Mouse (Mus musculus): Measurements from ENCODE around the gene Cpeb3. TPM values are rescaled to one million over a fixed set of nuclear protein-coding genes. Genes with fewer than 3 reads are reported as not detected.

The Cpeb3 gene
- total RNA-seq, 2 experiments from 2014 or later: 59.2 to 64.4 TPM

- no peak for DNase-seq (ENCODE audit: low spot score)
Observed at GRCm38 (mm10) chr19:37032364-37032763, 176.0 kb downstream of the Cpeb3 start.

GRCm38 (mm10) chr19:37031446-37031845 is 177.0 kb downstream of the Cpeb3 start:
- no peak for DNase-seq (ENCODE audit: low spot score)

GRCm38 (mm10) chr19:37029771-37030170 is 178.6 kb downstream of the Cpeb3 start:
- no peak for DNase-seq (ENCODE audit: low spot score)

DNA sequence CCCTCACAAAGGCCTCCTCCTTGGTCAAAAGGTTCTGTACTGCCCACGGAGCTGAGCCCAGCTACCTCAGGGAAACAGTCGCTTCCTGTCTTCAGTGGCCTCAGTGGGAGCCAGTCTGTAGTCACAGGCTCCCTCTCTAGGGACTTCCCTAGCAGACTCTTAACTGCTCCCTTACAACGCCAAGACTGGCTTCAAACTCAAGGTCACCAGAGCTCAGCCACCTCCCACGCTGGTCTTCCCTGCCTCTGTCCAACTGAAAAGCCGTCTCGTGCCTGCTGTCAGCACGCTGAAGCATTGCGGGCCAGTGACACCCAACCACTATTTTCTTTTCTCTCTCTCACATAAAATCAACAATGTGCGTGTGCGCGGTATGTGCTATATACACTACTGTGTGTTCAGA is 182.0 kb downstream of the Cpeb3 start:
- DNase-seq (ENCODE audit: low spot score): no peak

GRCm38 (mm10) chr19:37025839-37026319 is 182.5 kb downstream of the Cpeb3 start:
- DNase-seq (ENCODE audit: low spot score): no peak

- no peak for DNase-seq (ENCODE audit: low spot score)
Observed at GRCm38 (mm10) chr19:37022146-37022545, 186.3 kb downstream of the Cpeb3 start.

DNA sequence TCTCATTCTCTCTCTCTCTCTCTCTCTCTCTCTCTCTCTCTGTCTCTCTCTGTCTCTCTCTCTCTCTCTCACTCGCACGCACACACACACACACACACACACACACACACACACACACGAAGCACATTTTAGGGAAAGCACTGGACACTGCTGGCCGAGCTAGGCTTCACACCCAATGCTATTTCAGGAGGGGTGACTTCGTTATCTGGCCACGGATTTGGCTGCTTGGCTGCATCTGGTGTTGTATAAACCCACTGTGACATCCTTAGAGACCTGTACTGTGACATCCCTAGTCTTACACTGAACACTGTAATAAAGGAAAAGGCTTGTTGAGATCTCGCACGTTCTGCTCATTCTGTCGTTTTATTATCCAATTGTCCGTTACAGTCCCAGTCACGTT is 187.4 kb downstream of the Cpeb3 start:
- peak; percentile 66 for DNase-seq (ENCODE audit: low spot score)

DNA sequence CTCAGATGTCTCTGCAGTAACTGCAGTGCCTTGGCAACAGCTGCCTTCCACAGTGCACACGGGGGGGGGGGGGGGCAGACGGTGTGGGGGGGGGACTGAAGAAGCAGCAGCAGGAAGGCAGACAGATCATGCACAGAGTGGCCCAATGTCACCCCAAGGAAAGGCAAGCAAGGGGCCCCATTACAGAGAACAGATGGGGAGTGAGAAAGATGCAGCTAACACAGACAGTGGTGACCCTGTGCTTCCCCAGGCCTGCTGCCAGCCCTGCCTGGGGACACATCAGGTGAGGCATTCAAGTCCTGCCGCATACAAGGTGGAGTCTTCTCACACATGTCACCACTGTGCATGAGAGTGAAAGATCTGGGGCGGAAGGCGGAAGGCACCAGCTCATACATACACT is 187.9 kb downstream of the Cpeb3 start:
- no peak for DNase-seq (ENCODE audit: low spot score)

- DNase-seq (ENCODE audit: low spot score): no peak
Observed at GRCm38 (mm10) chr19:37018931-37019330, 189.5 kb downstream of the Cpeb3 start.

- no peak for DNase-seq (ENCODE audit: low spot score)
Observed at GRCm38 (mm10) chr19:37018411-37018810, 190.0 kb downstream of the Cpeb3 start.

- DNase-seq (ENCODE audit: low spot score): no peak
Observed at GRCm38 (mm10) chr19:37016890-37017289, 191.5 kb downstream of the Cpeb3 start.

DNA sequence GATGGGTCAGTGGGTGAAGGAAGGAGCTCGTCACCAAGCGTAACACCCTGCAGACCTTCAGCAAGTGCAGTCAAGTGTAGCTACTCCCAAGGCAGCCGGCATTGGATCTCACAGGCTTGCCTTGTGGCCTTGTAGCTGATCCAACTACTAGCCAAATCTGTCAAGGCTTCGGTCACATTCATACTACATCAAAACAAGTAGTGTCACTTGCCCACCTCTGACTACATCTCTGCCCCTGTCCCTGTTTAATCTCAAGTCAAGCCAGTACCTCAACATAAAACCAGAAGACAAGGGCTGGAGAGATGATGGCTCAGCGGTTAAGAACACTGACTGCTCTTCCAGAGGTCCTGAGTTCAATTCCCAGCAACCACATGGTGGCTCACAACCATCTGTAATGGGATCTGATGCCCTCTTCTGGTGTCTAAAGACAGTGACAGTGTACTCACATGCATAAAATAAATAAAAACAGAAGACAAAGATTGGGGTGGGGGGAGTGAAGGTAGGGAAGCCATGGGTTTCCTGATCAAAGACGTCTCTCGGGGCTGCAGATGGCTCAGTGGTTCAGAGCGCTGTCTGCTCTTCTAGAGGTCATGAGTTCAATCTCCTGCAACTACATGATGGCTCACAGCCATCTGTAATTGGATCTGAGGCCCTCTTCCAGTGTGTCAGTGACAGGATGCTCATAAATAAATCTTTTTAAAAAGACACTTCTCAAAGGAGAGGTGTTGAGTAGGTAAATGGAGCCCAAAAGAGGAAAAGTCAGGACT is 194.0 kb downstream of the Cpeb3 start:
- DNase-seq (ENCODE audit: low spot score): no peak

DNA sequence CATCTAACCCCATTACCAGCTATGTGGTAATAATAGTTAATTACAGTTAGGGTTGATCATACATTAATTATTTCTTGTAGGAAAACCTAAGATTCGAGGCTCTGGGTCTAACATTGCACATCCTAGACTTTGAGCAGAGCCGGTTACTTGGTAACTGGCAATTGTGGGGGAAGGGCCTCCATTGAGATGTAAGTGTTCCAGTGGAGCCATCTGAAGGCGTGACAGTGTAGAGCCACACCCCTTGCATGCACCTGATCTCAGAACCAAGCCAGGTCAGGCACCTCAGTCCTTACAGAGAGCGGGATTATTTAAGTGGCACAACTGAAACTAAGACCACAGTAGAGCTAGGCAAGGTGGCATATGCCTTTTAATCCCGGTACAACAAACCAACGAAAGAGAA is 194.9 kb downstream of the Cpeb3 start:
- DNase-seq (ENCODE audit: low spot score): no peak

DNA sequence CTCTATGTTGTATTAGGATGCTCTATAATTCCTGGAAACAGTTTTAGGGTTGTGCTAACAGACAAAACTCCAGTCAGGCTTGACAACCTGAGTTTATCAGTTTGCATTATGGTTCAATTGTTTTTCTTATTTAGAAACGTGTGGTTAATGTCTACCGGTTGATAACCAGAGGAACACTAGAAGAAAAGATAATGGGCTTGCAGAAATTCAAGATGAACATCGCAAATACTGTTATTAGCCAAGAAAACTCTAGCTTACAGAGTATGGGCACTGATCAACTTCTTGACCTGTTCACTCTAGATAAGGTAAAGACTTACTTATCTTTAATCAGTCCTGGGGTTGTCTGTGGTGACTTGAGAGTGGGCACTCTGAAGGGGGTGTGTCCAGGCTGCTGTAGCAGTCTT is 198.5 kb downstream of the Cpeb3 start:
- no peak for DNase-seq (ENCODE audit: low spot score)

- no peak for DNase-seq (ENCODE audit: low spot score)
Observed at GRCm38 (mm10) chr19:37004557-37004956, 203.8 kb downstream of the Cpeb3 start.

Other genes starting within 250 kb of the Cpeb3 start
- gene March5, start 1.1 kb downstream of the Cpeb3 start, total RNA-seq (2021): 10 to 100 TPM; 74.3 to 83.1 TPM
- gene Ide, start 129.3 kb upstream of the Cpeb3 start, total RNA-seq (2021): 100 to 1,000 TPM; 106 to 173 TPM
- gene Kif11, start 167.8 kb upstream of the Cpeb3 start, total RNA-seq (2021): under 1 TPM; 0.18 to 0.19 TPM
- under 1 TPM; 0.21 to 0.78 TPM for gene Hhex, start 226.2 kb upstream of the Cpeb3 start, total RNA-seq (2021)